Mouse (Mus musculus) mammary gland, adult 2 months (tissue): ENCODE measurements around the gene Rab43. TPM values are rescaled to one million over a fixed set of nuclear protein-coding genes. Genes with fewer than 3 reads are reported as not detected.

Experiments
- polyA plus RNA-seq: library from polyadenylated mRNA; depleted of rRNA; stranded (reverse); fragments of >200 nt; gene quantifications from 2 replicates; pipeline ENCODE4 v1.2.3, GENCODE M21; 2012; ENCODE audit warnings: low replicate concordance; rRNA removed

The Rab43 gene
- polyA plus RNA-seq = 52.3 and 58.9 TPM in 2 replicates

DNA sequence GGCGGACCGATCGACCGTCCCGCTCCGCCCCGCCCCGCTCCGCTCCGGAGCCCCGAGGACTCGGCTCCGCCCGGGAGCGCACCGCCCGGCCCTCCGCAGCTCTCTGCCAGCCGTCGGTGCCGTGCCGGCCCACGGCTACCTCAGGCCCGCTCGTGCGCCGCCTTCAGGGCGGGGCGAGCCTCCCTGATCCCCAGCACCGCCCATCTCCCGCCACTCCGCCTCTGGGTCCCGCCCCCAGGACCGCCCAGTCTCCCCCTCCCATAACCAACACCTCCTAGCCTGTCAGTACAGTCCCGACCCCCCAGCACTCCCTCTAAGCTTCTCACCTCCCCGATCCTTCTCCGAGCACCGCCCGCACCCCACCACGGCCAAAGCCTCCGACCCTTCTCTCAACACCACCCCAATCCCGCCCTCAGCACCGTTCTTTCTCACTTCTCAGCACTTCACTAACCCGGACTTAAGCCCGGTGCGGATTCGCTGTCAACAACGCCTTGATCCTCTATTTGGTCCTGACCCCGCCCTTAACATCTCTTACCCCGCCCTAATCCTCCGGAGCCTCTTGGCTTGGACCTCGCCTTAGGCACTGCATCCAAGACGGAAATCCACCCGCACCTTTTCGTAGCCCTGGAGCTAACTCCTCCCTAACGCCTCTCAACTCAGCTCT is at the start of gene Rab43:
Gene Rab43 (minus strand): TSS at position 490 of the 664 bp plus-strand sequence.

DNA sequence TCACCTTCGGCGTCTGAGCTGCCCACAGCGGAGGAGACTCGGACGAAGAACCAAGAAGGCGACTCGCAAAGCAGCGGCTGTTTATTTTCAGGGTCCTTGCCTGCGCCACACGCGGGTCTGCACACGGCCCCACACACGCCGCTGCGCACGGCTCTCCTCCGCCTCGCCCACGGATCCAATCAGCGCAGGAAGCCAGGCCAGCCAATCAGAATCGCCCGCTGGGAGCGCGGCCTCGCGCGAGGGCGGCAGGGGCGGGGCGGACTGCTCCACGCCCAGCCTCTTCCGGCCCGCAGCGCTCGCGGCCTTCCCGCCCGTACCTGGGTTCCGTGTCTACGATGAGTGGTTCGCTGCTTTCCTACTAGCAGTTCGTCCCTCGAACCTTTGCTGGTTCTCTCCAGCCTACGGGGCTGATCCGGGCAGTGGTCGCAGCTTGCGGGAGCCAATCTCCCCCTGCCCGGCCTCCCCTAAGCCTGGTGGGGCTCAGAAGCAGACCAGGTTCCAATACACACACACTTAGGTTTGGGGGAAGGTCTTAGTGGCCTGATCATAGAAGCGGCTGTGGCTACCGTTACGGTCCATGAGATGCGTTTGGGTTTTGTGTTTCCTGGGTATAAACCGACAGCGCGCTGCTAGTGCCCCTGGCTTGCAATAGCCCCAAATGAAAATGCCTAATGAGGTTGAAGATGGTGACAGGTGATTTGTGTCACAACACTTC is 39.1 kb upstream of the Rab43 start, which contains the start of gene Cnbp:
Gene Cnbp (minus strand): TSS at position 207 of the 715 bp plus-strand sequence.

DNA sequence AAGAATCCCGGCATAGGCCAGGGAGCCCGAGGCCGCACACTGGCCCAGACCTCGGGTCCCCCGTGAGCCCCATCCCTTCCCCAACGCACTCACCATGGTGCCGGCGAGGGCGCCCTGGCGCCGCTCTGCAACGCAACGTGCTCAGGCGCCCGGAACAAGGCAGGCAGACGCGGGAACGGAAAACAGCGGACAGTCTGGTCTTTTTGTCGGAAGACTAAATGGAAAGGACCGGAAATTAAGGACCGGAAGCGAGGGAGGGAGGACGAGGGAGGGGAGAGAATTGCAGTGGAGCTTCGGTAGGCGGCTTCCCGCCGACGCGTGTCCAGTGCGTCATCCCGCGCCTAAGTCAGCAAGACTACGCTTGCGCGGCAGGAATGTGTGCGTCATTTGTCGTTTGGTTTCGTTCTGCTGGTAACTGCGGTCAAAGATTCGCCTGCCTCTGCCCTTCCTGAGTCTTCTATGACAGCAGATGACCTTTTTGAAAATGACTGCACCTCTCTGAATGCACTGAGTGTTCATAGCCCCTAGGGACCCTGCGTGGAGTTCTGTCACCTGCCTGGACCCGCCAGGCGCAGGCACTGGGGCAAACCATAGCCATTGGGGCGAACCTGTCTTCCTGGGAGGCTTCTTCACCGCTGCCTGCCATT is 26.7 kb upstream of the Rab43 start, which contains the start of gene Isy1:
Gene Isy1 (minus strand): TSS at position 248 of the 647 bp plus-strand sequence.

GRCm38 (mm10) chr6:87835695-87836094 is 23.7 kb upstream of the Rab43 start, which contains the start of gene Gm45140:
Gene Gm45140, minus strand, starts transcription at chr6:87835795.

DNA sequence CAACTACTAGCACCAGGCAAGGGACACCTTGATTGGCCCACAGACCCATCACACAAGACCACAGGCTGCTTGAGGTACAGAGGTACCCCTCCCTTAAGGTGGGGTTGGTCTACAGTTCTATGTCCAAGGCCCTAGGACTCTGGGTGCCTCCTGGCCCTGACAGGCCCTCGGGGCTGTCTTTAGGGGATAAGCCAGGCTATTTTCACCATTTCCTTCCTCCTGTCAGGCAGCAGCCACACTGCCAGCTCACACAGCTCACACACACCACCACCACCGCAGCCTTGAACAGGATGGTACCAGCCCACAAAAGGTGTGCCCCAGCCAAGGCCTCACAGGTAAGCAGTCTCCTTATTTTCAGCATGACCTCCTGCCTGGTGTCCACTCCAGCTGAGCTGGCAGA is 34.1 kb downstream of the Rab43 start, which contains the start of gene Gp9:
Gene Gp9 (plus strand): TSS at position 231 of the 400 bp plus-strand sequence.

Other genes with a start within 250 kb of the Rab43 start
- 0.63 and 0.98 TPM in 2 replicates for gene Prokr1, start 221.4 kb downstream of the Rab43 start, polyA plus RNA-seq
- 2.0 and 2.9 TPM in 2 replicates for gene Aplf, start 140.0 kb downstream of the Rab43 start, polyA plus RNA-seq
- 4.2 and 4.3 TPM in 2 replicates for gene Efcc1, start 81.3 kb downstream of the Rab43 start, polyA plus RNA-seq
- gene Gp9, start 34.1 kb downstream of the Rab43 start, polyA plus RNA-seq = 0.33 and 1.1 TPM in 2 replicates
- 0.53 and 1.1 TPM in 2 replicates for gene Gm45140, start 23.6 kb upstream of the Rab43 start, polyA plus RNA-seq
- gene Isy1, start 26.6 kb upstream of the Rab43 start, polyA plus RNA-seq = 19.3 and 25.6 TPM in 2 replicates
- gene Cnbp, start 38.9 kb upstream of the Rab43 start, polyA plus RNA-seq = 139 and 299 TPM in 2 replicates
- 33.4 and 37.3 TPM in 2 replicates for gene Copg1, start 75.7 kb upstream of the Rab43 start, polyA plus RNA-seq
- gene Hmces, start 101.8 kb upstream of the Rab43 start, polyA plus RNA-seq = 21.3 and 21.8 TPM in 2 replicates
- gene H1fx, start 169.5 kb upstream of the Rab43 start, polyA plus RNA-seq = 6.5 and 26.6 TPM in 2 replicates
- gene Rab7, start 233.1 kb upstream of the Rab43 start, polyA plus RNA-seq = 118 and 229 TPM in 2 replicates